Mouse (Mus musculus): Measurements from ENCODE around the gene Mon1b.
A peak's percentile ranks its signal among the peaks of the same experiment; 100 is the strongest.

Mon1b gene

DNA sequence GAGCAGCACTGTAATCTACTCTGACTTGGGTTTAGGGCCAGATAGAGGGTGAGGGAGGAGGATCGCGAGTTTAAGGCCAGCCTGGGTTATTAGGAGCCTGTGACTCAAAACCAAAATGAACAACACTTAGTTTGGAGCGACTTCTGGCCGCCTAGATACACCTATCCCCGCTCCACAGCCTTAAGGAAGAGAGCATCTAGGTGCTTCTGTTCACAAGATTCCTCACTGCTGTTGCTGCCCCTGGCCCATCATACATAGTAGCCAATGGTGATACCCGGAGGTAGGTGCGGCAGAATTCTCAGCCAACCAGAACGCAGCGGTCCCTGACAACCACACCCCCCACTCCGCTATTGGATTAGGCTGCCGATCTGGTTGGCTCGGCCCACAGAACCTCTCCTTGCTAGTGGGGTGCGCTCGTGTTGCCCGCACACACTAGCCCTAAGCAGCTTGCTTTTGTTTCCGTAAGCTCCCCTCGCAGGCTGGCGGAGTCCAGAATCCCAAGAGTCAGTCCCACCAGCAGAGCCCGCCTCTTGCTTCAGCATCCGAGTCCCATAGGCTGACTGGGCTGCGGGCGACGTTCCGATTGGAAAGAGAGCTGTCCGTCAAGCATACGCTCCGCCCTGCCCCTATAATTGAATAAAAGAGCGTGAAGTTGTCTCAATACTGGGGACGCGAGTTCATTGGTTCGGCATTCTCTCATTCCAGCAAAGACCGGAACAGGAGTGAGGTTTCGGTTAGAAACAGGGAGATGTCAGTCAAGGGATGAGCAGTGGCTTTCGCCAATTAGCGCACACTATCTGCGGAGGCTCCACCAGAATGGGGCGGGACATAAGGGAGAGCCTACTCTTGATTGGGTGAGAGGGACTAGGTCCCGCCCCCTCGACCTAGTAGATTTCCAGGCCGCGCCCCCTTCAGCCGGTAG is at the start of gene Mon1b:
Mon1b (plus strand) TSS at position 918 of the 922 bp plus-strand sequence.
- DNase-seq (ENCODE audit: low spot score in 2 of 2): peak; percentile 97 to 99

DNA sequence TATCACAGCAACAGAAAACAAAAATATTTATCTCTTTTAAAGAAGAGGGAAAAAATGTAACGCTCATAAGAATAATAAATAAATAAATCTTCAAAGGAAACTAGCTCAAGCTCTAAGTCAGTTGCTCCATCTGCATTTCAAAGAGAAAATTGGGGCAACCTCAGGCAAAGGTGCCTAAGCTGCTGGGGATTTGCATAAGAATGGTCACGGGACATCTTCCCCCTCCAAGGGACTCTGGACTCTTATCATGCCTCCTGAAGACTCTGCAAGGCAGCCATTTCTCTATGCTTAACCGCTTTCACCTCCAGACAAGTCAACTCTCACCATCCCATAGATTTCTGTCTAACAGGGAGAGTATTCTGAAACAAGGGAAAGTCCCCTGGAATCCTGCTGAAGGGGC is 37.0 kb upstream of the Mon1b start:
- DNase-seq (ENCODE audit: low spot score in 2 of 2): no peak

DNA sequence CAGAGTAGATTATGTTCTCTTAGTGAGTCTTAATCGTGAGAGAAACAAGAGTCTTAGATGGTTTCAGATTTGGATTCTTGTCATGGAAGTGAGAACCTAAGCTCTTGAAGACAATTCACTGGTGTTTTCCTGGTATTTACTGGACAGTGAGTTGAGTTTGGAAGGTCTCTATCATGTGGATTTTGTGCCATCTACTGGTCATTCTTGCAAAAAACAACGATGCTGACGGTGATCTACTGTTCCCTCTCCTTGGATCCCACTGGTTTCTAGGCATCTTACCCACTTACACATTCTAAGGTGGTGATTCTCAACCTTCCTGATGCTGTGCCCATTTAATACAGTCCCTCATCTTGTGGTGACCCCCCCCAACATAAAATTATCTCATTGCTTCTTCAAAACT is 2.8 kb upstream of the Mon1b start:
- peak; percentile 48 to 54 for DNase-seq (ENCODE audit: low spot score in 2 of 2)

DNA sequence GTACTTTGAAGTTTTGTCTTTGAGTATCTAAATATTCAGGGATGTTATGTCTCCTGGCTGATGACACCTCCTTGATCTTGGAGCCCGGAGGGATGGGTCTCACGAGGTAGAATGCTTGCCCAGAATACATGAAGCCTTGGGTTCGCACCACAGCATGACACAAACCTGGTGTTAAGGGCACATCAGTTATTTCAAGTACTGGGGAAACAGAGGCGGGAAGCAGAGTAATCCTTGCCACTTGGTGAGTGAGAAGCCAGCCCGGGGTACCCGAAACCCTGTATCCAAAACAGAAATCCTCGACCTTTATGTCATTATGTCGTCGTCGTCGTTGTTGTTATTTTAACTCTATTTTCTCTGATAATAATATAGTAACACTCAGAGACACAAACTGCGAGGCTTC is 1.2 kb upstream of the Mon1b start:
- no peak for DNase-seq (ENCODE audit: low spot score in 2 of 2)

DNA sequence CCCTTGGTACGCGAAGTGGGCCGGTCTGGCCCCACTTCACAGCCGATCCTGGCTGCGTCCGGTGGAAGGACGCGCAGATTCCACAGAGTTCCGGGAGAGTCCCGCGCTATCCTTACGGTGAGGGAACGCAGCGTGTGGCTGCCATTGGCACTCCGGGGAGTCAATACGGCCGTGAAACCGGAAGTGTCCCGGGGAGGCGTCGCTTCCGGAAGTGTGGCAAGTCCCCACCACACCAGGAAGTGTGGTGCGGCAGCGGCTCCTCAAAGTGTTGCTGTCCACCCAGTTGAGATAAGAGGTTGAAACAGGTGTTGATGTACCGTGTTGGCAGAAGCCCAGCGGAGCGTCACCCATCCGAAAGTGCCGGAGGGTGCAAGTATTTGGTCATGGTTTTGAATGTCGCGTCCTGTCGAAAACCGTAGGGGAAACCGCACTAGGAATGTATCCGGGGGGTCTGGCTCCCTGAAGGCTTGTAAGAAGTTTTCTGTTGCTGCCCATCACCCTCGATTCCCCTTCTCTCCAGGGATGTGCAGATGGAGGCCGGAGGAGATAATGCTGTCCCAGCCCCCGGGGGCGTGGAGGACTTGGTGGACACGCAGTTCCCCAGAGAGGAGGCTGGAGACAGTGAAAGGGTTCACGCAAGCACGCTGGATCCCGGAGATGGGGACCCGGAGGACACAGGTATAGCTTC is 349 bp downstream of the Mon1b start:
- DNase-seq (ENCODE audit: low spot score in 2 of 2): peak; percentile 93 to 94

DNA sequence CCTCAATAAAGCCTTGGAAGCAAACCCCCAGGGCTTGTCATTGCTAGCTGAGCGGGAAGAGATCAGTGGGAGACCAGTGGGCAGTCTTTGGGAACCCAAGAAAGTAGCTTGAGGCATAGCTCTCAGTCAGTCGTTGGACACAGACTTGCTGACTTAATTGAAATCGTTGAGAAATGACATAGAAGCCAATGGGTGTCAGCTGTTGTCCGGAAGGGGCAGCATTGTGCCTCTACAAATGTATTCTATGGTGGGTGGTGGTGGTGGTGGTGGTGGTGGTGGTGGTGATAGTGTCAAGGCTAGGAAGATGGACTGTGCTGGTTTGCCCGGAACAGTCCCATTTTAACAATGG is 867 bp downstream of the Mon1b start:
- DNase-seq (ENCODE audit: low spot score in 2 of 2): no peak

DNA sequence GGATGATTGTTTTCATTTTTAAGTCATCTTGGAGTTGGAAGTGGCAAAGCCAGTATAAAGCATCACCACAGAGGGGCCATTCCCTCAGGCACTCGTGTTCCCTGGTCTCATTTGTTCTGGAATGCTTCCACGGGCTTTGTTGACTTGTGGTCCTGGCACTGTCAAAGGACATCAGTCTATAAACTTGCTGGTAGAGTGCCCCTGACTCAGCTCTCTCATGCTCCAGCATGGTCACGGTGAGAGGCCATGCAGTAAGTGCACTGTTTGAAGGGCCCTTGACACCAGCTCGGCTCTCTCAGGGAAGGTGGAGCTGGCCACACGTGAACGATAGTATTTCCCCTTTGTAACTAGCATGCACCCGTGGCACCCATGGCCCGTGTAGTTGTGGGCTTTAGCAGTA is 5.0 kb downstream of the Mon1b start:
- no peak for DNase-seq (ENCODE audit: low spot score in 2 of 2)

DNA sequence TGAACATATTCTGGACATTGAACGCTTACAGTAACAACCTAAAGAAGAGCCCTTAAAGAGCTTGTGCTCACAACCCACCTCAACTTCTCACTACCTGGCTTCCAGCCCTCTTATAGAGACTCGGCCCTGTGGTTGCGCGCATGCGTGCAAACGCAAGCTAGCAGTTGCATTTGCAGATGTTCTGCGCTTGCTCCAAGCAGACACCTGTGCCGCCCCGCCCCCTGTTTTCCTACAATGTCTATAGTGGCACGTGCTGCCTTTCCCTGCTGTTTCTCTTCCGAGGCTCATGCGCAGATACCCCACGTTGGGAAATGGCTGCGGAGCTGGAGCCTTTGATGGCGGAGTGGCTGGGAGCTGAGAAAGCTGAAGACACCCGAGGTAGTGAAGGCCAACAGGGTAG is 7.5 kb downstream of the Mon1b start, which contains the start of gene Syce1l:
Syce1l (plus strand) TSS at position 288 of the 400 bp plus-strand sequence.
- DNase-seq (ENCODE audit: low spot score in 2 of 2): no peak

DNA sequence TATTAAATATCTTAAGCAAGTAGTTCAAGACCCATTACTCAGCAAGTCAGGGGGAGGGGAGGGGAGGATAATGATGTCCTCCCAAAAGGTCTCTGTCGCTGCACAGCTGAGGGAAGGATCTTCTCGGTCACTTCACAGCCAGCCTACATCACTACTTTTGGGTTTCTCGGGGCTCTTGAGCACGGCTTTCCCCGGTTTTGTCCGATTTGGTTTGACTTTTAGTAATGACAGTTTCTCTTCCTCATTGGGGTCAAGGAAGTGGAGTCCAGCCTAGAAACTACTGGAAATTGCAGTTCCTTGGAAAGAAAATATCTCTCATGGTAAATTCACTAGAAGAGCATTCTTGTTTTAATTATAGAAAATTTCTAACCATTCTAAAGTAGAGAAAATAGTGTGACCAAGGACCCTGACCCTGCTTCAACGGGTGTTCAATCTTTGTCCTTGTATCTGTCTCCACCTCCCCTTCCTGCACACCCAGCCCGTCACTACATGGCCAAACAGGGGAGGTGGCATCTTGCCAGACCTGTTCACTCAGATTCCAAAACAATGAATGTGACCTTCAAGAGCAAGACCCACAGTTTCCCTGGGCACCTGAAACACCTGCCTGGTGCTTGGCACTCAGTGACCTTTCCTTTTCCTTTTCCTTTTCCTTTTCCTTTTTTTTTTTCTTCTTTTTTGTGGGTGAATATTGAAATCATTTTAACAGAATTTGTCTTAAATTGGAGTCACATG is 8.3 kb downstream of the Mon1b start:
- DNase-seq (ENCODE audit: low spot score in 2 of 2): no peak

DNA sequence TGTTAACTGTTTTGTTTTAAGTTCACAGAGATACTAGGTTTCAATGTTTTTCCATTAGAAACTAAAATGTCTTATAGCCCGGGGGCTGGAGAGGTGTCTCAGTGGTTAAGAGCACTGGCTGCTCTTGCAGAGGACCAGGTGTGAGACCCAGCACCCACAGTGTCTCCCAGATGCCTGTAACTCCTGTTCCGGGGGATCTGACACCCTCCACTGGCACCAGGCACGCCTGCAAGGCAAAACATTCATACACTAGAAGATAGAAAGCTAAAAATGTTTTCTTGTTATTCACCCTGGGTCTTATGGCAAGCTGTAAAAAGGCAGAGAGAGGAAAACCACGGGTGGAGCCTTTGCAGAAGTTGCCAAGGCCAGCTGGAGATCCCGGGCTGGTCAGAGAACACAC is 9.8 kb downstream of the Mon1b start:
- DNase-seq (ENCODE audit: low spot score in 2 of 2): no peak

DNA sequence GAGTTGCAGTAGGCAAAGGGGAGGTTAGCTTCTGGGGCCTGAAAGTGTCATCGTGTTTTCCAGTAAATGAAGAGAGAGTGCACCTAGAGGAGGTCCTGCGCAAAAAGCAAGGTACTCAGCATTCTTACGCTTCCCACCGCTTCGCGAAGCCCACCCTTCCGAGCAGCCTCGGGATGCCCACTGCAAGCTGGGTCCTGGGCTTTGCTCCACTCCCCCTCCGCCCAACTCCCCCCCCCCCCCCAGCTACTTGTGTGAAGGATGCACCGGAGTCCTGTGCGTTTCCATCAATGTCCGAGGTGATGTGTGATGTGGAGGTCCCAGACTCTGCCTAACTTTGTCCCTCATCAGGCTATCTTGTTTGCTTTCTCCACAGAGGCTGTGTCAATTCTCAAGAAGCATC is 17.1 kb downstream of the Mon1b start:
- DNase-seq (ENCODE audit: low spot score in 2 of 2): no peak

DNA sequence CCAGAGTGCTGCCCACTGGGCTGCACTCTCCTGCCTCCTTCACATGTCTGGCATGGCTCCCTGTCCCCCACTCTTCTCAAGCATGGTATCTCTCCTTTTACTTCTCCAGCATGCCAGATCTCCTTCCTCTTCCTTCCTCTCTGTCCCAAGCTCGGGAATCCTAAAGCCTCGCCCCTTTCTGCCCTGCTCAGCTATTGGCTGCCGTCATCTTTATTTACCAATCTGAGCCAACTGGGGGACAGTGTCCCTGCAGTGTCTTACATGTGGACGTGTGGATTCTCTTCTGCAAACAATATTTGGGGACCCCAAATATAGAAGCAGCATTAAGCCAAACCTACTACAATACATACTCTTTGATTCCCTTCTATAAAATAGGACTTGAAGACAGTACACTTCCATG is 17.8 kb downstream of the Mon1b start:
- DNase-seq (ENCODE audit: low spot score in 2 of 2): no peak

DNA sequence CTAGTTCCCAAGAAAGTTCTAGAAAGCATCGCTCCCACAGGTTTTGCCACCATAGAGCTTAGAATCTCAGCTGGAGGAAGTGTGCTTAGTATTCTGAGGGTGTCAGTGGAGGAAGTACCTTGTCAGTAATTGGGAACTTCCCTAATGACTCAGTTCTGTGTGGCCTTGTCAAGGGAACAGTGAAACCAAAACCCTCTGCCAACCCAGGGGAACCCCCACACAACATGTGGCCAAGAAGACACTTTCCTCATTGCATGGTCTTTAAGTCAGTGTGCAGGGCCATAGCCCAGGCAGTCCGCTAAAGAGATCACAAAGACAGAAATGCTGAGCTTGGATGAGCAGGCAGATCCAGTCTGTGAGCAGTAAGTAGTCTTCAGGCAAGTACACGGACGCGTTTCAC is 20.8 kb downstream of the Mon1b start:
- no peak for DNase-seq (ENCODE audit: low spot score in 2 of 2)

DNA sequence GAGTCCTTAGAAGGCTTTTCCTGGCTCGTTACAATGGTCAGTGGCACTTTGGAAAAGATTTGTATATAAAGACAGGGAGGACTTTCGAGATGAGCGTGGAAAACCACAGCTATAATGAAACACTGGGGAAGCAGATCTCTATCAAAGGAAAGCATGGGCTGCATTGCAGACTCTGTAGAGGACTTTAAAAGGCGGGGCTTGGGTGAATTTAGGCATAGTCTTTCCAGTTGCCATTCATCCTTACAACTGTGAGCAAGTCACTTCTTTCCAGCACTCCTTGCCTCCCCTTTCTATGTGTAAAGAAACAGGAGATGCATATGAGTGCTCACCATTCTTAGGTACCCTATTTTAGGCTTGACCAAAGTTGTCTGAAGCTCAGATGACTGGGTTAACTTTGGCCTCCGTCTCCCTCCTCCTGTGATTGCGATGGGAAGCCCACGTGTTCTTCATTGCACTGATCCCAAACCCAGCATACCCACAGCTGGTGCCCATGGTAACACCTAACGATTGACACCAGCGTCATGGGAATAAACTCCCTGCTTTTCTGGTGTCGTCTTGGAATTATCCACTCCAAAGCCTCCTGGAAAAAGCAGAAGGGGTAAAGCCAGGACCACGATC is 21.4 kb downstream of the Mon1b start:
- DNase-seq (ENCODE audit: low spot score in 2 of 2): no peak

DNA sequence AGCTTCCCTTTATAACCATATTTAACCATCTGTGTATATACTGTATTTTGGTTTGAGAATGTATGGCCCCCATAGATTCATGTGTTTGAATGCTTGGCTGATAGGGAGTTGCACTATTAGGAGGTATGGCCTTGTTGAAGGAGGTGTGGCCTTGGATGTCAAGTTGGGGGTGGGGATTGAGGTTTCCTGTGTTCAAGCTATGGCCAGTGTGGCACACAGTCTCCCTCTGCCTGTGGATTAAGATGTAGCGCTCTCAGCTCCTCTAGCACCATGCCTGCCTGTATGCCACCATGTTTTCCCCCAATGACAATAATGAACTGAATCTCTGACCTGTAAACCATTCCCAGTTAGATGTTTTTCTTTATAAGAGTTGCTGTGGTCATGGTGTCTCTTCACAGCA is 24.7 kb downstream of the Mon1b start:
- DNase-seq (ENCODE audit: low spot score in 2 of 2): no peak

DNA sequence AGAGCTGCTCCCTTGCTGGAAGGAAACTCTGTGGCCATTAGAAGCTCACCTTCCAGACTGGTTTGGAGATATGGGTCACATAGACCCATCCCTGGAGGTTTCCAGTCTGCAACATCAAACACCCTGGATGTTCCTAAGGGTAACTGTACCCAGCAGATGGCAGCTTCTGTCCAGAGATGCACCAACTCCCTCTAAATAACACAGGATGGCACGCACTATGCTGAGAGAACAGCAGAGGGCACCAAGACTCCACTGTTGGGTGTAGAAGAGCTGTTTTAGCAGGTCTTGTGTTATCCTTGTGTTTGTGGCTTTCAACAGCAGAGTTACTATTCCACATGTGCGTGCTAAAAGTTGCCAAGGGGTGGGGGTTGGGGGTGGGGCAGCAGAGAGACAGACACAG is 29.2 kb downstream of the Mon1b start:
- peak; percentile 90 to 94 for DNase-seq (ENCODE audit: low spot score in 2 of 2)

DNA sequence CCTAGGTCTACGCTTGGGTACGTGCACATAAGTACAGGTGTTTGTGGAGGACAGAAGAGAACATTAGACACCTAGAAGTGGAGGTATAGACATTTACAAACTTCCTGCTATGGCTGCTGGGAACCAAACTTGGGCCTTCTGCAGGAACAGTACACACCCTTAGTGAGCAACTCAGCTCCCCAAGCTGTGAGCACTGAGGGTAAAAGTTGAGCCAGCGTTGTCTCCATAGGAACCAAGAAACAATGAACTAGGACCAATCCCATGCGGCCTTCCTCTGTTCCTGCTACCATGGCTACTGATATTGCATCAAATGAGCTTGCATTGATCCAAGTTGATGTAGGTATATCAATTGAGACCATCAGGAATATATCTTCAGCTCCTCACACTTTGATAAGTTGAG is 29.6 kb downstream of the Mon1b start:
- DNase-seq (ENCODE audit: low spot score in 2 of 2): no peak

DNA sequence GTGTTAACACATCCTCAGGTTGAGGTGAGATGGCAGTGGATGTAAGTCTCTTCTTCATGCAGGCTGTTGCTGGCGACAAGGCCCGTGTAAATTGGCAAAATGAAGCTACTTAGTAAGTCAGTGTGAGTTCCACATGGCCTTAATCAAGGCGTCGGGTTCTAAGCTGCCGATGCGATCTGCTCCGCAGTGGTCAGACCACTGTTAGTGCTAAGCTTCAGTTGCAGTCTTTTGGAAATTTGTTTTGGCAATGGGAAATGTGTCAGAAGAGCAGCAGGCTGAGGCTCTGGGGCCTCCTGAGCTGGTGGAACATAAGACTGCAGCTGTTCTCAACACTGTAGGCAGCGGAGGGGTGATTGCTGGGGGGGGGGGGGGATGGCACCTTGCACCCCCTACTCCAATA is 30.6 kb downstream of the Mon1b start:
- DNase-seq (ENCODE audit: low spot score in 2 of 2): no peak

DNA sequence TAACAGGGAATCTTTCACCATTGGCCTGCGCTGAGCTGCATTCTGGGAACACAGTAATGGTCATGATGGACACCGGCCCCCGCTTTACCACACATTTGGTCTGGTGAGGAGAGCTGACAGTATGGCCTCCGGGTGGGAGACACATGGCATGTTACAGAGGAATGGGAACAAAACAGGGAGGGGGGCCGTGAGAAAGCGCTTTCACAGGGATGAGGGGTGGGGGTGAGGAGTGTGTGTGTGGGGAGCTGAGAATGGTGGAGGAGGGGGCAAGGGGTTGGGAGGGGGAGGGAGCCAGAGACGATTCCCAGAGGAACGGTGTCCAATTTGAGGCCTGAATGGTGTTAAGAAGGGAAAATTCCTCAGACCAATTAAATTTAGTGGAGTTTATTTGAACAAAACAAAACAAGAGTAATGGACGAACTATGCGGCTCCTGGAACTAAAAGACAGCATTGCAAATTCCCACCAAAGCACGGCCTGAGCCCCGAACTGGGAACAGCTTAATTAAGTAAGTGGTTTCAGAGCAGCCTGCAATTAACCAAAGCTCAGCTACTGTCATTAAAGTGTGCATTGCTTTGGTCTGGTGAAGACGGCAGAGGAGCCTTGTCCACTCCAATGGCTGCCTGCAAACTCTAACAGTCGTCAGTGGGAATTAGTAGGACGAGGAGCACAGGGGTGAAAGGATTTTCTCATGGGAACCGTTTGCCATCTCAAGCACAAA is 31.5 kb downstream of the Mon1b start:
- DNase-seq (ENCODE audit: low spot score in 2 of 2): no peak

DNA sequence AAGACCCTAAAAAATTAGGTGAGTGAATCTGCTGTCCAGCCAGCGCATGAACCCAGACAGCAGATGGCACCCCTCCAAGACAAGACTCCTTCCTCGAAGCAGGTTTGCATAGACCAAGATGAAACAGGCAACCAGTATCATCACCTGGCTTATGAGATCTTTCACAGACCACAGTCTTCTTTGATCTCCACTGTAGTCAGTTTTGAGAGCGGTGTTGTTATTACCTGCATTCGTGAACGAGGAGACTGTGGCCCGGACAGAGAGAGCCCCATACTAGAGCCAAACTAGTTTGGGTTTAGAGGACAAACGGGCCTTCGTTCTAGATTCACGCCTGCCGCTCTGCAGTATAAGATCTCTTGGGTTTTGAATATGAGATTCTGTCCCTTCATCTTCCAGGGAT is 34.5 kb downstream of the Mon1b start:
- no peak for DNase-seq (ENCODE audit: low spot score in 2 of 2)

DNA sequence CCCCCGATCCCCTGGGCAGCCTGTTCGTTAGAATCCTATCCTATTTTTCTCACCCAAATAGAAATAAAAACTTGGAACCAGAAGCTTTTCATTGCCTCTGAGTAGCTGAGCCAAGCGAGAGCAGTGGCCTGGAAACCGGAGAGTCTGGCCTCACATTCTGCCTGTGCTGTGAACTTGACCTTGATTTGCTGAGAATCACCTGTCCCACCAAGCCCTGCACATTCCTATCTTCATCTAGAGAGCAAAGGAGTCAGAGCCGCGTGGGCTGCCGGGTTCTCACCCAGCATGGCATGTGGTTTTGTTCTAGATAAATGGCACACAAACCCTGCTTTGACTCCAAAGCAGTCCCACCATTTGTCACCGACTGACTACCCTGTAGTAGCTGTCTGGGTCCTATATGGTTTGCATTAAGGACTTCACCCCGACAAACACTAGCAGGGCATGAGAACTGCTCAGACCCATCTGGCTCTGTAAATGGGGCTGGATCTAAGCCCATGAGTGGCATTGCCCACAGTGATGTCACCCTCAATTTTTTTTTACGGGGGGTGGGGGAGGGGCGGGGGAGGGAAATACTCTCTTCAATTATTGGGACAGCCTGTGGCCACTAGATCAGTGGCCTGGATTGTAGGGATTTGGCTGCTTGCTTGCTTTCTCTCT is 37.3 kb downstream of the Mon1b start:
- no peak for DNase-seq (ENCODE audit: low spot score in 2 of 2)
